Mouse (Mus musculus): Measurements from ENCODE around the gene Txndc2.

DNA sequence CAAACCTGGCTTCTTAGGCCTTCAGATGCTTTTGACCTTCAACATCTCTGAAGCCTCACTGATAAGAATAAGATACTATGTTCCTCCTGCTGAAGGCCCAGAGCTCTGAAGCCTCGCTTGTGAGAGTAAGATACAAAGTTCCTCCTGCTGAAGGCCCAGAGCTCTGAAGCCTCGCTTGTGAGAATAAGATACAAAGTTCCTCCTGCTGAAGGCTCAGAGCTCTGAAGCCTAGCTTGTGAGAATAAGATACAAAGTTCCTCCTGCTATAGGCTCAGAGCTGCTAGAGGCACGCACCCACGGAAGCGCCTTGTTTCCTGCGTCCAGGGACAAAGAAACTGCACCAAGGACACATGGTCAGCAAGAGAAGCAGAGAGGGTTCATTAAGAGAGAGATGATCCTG, 14.8 kb upstream of the Txndc2 start:
- TF ChIP-seq CTCF (IDR thresholded peaks at IDR 0.05; ENCODE audit: low read depth) (no peak), EP300 (IDR thresholded peaks at IDR 0.05; ENCODE audit: low read depth) (no peak)
